Mouse (Mus musculus) stomach, embryonic 16.5 days (tissue): ENCODE measurements around the gene Sash1. TPM values are rescaled to one million over a fixed set of nuclear protein-coding genes. Genes with fewer than 3 reads are reported as not detected.

ENCODE experiments used
- ATAC-seq: fragments of 200-750 bp; cut with Nextera tagmentation; 2 replicates; pipeline ENCODE4 v1.8.0; 2017; ENCODE audit warnings: moderate number of reproducible peaks, moderate TSS enrichment; ENCODE audit not compliant: insufficient read depth, low FRiP score
- H3K27ac ChIP-seq: fragments of 300-500 bp; sonication (generic); 2 replicates; pipeline ENCODE4 v1.5.1; 2014; ENCODE audit warnings: low read length
- H3K27me3 ChIP-seq: fragments of 300-500 bp; sonication (generic); 2 replicates; pipeline ENCODE4 v1.6.1; 2014; ENCODE audit warnings: low read length, control low read depth, mixed read lengths; ENCODE audit not compliant: control insufficient read depth, insufficient read depth
- H3K36me3 ChIP-seq: fragments of 300-500 bp; sonication (generic); 2 replicates; pipeline ENCODE4 v1.6.1; 2014; ENCODE audit warnings: low read length; ENCODE audit not compliant: control insufficient read depth, insufficient read depth
- H3K4me1 ChIP-seq: fragments of 300-500 bp; sonication (generic); 2 replicates; pipeline ENCODE4 v1.6.1; 2014; ENCODE audit warnings: low read length, control low read depth, mixed read lengths; ENCODE audit not compliant: control insufficient read depth, insufficient read depth
- H3K4me2 ChIP-seq: fragments of 300-500 bp; sonication (generic); 2 replicates; pipeline ENCODE4 v1.6.1; 2014; ENCODE audit warnings: low read depth, low read length, mixed read lengths
- H3K4me3 ChIP-seq: fragments of 300-500 bp; sonication (generic); replicated peaks from 2 replicates; pipeline ENCODE4 v1.5.1; 2014; ENCODE audit warnings: mild to moderate bottlenecking, low read length
- H3K9ac ChIP-seq: fragments of 300-500 bp; sonication (generic); 2 replicates; pipeline ENCODE4 v1.6.1; 2014; ENCODE audit warnings: low read length
- H3K9me3 ChIP-seq: fragments of 300-500 bp; sonication (generic); replicated peaks from 2 replicates; pipeline ENCODE4 v1.6.1; 2016; ENCODE audit warnings: low read length, control low read depth; ENCODE audit not compliant: control insufficient read depth
- WGBS: fragments of 180-500 bp; shearing (Covaris S2); extraction: QIAGEN DNeasy Blood & Tissue Kit; methylation state at CpG from one replicate; pipeline ENCODE4 v1.1.7; 2014; 5-methylcytosine and 5-hydroxymethylcytosine counted together
- polyA plus RNA-seq: library from polyadenylated mRNA; unstranded; fragments of >200 nt; fragmentation: Nextera tagmentation; extraction: Ambion mirVana; gene quantifications from 2 replicates; pipeline ENCODE4 v1.2.1, GENCODE M21; 2015

Sash1 gene
- polyA plus RNA-seq, 1 experiment from 2014 or later: 2.9 TPM

DNA sequence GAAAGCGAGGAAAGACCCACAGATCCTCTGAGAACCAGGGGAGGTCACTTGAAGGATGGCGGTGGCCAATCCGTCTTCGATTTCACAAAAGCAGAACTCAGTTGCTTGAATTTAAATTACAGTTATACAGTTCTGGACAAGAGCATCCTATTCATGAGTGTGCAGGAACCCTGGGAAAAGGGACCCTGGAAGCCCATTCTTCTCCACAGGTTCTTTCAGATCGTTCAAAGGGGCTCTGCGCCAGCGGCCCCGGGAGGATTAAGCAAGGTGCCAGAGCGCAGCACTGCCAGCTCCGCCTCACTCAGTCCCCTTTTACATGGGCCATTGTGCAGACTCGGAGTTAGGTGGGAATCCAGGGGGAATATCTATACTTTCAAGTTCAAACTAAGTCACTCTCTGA, 136.3 kb downstream of the Sash1 start:
- H3K27me3 ChIP-seq: no peaks in the 10 kb centered on the region
- H3K9ac ChIP-seq: no peak overlapping the region
- no peaks in the 10 kb centered on the region for H3K4me1 ChIP-seq
- ATAC-seq: no peak
- H3K4me3 ChIP-seq: no peak overlapping the region
- H3K36me3 ChIP-seq: no peaks in the 10 kb centered on the region
- H3K4me2 ChIP-seq: no peak overlapping the region
- no peaks in the 10 kb centered on the region for H3K9me3 ChIP-seq
- H3K27ac ChIP-seq: no peak overlapping the region
- WGBS: 89% methylated on average over 11 of the region's 11 CpGs

GRCm38 (mm10) chr10:8747450-8748212, 138.2 kb downstream of the Sash1 start:
- H3K9me3 ChIP-seq: no peaks in the 10 kb centered on the region
- 84% methylated on average over 21 of the region's 21 CpGs for WGBS
- no peaks in the 10 kb centered on the region for H3K36me3 ChIP-seq
- ATAC-seq: no peak
- H3K4me1 ChIP-seq: no peaks in the 10 kb centered on the region
- no peak overlapping the region for H3K9ac ChIP-seq
- H3K27me3 ChIP-seq: no peaks in the 10 kb centered on the region
- H3K4me2 ChIP-seq: no peak overlapping the region
- H3K27ac ChIP-seq: no peak overlapping the region
- H3K4me3 ChIP-seq: no peak overlapping the region

- H3K4me1 ChIP-seq: no peaks in the 10 kb centered on the region
- no peaks in the 10 kb centered on the region for H3K27me3 ChIP-seq
- H3K36me3 ChIP-seq: 0 out of 2 replicates have a peak, but pooled peaks cover 2% of the 10 kb centered on the region
- WGBS: 62% methylated on average over 14 of the region's 14 CpGs
- no peak overlapping the region for H3K4me3 ChIP-seq
- ATAC-seq: no peak
- no peak overlapping the region for H3K9ac ChIP-seq
- H3K4me2 ChIP-seq: no peak overlapping the region
- no peak overlapping the region for H3K27ac ChIP-seq
- H3K9me3 ChIP-seq: no peaks in the 10 kb centered on the region
Observed at GRCm38 (mm10) chr10:8746082-8746696, 139.7 kb downstream of the Sash1 start.

DNA sequence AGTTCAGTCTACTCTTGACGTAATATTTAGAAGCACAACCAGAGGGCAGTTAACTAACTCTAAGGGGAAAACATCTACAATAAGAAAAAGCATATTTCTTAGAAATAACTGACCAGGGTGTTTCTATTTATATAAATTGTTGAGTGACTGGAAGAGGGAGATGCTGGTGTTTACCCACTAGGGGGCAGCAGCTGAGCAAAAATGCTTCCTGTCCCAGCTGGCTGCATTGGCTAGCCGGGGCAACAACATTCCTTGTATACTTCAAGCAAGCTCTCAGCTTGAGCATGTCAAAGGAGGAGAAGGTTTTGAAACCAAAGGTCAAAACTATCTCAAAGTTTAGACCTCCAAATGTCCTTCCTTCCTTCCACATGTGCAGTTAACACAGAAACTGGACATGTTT, 143.0 kb downstream of the Sash1 start:
- Histone ChIP-seq H3K36me3 (peaks cover 6% of the 10 kb centered on the region; the same call in 1 of the 2 replicates), H3K9ac (no peak overlapping the region)
- 44% methylated on average over 2 of the region's 2 CpGs for WGBS

DNA sequence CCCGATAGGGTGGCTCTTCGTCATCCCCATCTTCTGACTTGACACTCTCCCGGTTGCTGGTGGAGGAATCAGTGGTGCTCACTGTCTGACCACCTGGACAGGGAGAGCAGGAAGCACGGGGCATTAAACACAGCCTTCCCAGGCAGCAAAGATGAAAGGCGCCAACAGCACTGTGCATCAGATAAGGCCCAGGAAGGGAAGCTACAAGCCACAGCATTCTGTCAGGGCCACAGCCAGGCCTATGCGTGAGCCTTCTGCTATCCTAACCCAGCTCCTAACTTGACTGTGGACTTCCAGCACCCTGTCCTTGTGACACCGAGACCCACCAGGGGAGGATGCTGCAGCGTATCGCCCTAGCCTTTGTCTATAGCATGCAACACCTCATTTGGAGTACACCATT, 144.4 kb downstream of the Sash1 start:
- no peak overlapping the region for H3K9ac ChIP-seq
- no peak overlapping the region for H3K4me2 ChIP-seq
- no peak for ATAC-seq
- no peaks in the 10 kb centered on the region for H3K4me1 ChIP-seq
- peaks cover 6% of the 10 kb centered on the region; the same call in 1 of the 2 replicates for H3K36me3 ChIP-seq
- no peak overlapping the region for H3K27ac ChIP-seq
- no peaks in the 10 kb centered on the region for H3K27me3 ChIP-seq
- no peak overlapping the region for H3K4me3 ChIP-seq
- H3K9me3 ChIP-seq: no peaks in the 10 kb centered on the region
- 81% methylated on average over 9 of the region's 9 CpGs for WGBS

More for the DNA sequence above, 143.0 kb downstream of the Sash1 start:
- Histone ChIP-seq H3K27ac (no peak overlapping the region), H3K4me1 (no peaks in the 10 kb centered on the region), H3K4me3 (no peak overlapping the region), H3K9me3 (no peaks in the 10 kb centered on the region), H3K4me2 (no peak overlapping the region), H3K27me3 (no peaks in the 10 kb centered on the region)
- ATAC-seq: no peak

DNA sequence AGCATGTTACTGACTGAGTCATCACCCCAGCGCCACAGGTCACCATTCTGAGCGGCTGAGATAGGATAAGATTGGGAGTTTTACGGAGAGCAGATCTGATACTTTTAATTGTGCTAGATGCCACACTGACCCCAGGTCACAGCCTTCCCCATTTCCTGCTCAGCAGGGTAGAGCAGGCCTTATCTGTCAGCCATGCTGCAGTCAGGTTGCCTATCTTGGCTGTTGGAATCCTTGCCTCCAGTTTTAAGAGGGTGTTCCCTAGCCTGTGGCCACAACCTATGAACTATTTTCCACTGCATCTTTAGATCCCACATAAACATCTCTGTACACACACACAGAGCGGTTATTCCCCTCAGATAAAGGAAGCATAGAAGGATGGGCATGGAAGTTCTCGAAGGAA, 145.1 kb downstream of the Sash1 start:
- Histone ChIP-seq H3K27ac (no peak overlapping the region), H3K9ac (no peak overlapping the region), H3K4me1 (no peaks in the 10 kb centered on the region), H3K4me3 (no peak overlapping the region), H3K36me3 (peaks cover 6% of the 10 kb centered on the region; the same call in 1 of the 2 replicates), H3K9me3 (no peaks in the 10 kb centered on the region), H3K27me3 (no peaks in the 10 kb centered on the region), H3K4me2 (no peak overlapping the region)
- no peak for ATAC-seq
- 86% methylated on average over 5 of the region's 5 CpGs for WGBS

DNA sequence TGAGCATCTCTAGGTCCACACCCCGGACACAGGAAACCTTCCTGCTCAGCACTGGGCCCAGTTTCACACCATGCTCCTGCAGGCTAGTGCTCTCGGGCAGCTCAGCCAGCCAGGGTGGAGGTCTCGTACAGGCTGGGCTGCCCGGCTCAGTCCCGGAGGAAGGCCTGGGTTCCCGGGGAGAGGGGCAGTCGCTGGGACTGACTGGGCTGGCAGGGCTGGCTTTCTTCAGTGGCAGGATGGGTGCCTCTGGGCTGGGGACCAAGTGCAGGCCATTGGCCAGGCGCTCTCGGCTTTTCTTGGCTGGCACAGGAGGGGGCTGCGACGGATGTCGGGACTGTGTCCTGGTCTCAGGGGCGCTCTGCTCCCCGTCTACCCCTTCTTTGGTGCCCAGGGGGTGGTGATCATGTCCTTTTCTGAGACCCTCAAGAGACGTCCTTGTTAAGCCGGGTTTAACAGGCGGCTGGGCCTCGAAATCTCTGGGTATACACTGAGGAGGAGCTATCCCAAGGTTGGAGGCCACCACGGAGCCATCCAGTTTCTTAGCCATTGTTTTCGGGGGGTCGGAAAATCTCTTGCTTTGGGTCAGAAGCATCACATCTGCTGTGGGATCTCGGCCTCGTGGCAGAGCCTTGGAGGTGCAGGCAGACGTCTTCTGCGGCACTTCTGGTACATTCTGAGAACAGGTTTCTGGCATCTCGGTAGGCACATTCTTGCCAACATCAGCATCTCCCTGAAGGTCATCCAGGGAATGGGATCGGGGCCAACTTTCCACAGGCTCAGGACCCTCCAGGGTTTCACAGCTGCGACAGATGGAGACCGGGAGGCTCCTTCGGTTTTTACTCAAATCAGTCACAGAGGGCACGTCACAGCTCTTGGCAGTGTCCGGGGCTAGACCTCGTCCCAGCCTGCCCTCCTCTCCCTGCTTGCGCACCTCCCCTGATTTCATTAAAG, 156.2 kb downstream of the Sash1 start:
- Histone ChIP-seq H3K27ac (no peak overlapping the region), H3K4me3 (no peak overlapping the region), H3K4me2 (no peak overlapping the region), H3K4me1 (no peaks in the 10 kb centered on the region), H3K9me3 (no peaks in the 10 kb centered on the region), H3K9ac (no peak overlapping the region), H3K27me3 (no peaks in the 10 kb centered on the region), H3K36me3 (peaks cover 10% of the 10 kb centered on the region; the same call in 1 of the 2 replicates)
- ATAC-seq: no peak
- 91% methylated on average over 34 of the region's 34 CpGs for WGBS

GRCm38 (mm10) chr10:8719345-8719744, 166.5 kb downstream of the Sash1 start:
- Histone ChIP-seq H3K4me3 (no peak overlapping the region), H3K9ac (no peak overlapping the region), H3K4me1 (no peaks in the 10 kb centered on the region), H3K27me3 (no peaks in the 10 kb centered on the region), H3K9me3 (no peaks in the 10 kb centered on the region), H3K4me2 (no peak overlapping the region), H3K36me3 (no peaks in the 10 kb centered on the region), H3K27ac (no peak overlapping the region)
- WGBS: 71% methylated on average over 13 of the region's 13 CpGs
- ATAC-seq: no peak

DNA sequence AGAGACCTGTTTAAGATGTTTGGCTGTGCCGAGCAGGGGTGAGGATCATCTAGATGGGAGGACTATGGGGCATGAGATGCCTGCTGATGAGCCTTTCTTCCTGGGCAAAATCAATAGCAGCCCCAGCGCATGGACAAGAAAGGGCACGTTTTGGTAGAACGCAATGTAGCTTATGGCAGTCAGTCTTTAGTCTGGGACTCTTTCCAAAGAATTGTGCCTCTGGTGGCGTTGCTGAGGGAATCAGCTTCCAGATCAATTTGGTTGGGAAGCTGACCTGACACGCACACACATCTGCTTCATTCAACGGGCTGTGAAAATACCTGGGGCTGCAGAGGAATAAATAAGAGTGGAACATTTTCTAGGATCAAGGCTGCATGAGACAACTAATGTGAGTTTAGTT, 167.0 kb downstream of the Sash1 start:
- no peak overlapping the region for H3K27ac ChIP-seq
- H3K9ac ChIP-seq: no peak overlapping the region
- no peak overlapping the region for H3K4me3 ChIP-seq
- WGBS: 84% methylated on average over 7 of the region's 7 CpGs
- H3K4me2 ChIP-seq: no peak overlapping the region
- no peaks in the 10 kb centered on the region for H3K27me3 ChIP-seq
- H3K4me1 ChIP-seq: no peaks in the 10 kb centered on the region
- ATAC-seq: no peak
- no peaks in the 10 kb centered on the region for H3K9me3 ChIP-seq
- no peaks in the 10 kb centered on the region for H3K36me3 ChIP-seq
